Mouse (Mus musculus) lung, embryonic 16.5 days (tissue): ENCODE measurements around the gene Gpalpp1. TPM values are rescaled to one million over a fixed set of nuclear protein-coding genes. Genes with fewer than 3 reads are reported as not detected.

Experiments used
- ATAC-seq: fragments of 200-750 bp; cut with Nextera tagmentation; 2 replicates; pipeline ENCODE4 v1.8.0; 2017; ENCODE audit warnings: low read depth, mild to moderate bottlenecking, moderate library complexity
- H3K27ac ChIP-seq: fragments of 300-500 bp; sonication (generic); 2 replicates; pipeline ENCODE4 v1.5.1; 2014; ENCODE audit warnings: mild to moderate bottlenecking, control low read depth, low read length
- H3K27me3 ChIP-seq: fragments of 300-500 bp; sonication (generic); 2 replicates; pipeline ENCODE4 v1.6.1; 2014; ENCODE audit warnings: low read depth, low read length, mixed read lengths; ENCODE audit not compliant: control insufficient read depth, insufficient read depth
- H3K36me3 ChIP-seq: fragments of 300-500 bp; sonication (generic); 2 replicates; pipeline ENCODE4 v1.6.1; 2014; ENCODE audit warnings: low read length; ENCODE audit not compliant: control insufficient read depth, insufficient read depth
- H3K4me1 ChIP-seq: fragments of 300-500 bp; sonication (generic); replicated peaks from 2 replicates; pipeline ENCODE4 v1.6.1; 2014; ENCODE audit warnings: low read length, mixed read lengths; ENCODE audit not compliant: control insufficient read depth, insufficient read depth
- H3K4me2 ChIP-seq: fragments of 300-500 bp; sonication (generic); 2 replicates; pipeline ENCODE4 v1.6.1; 2014; ENCODE audit warnings: low read depth, low read length, control low read depth
- H3K4me3 ChIP-seq: fragments of 300-500 bp; sonication (generic); 2 replicates; pipeline ENCODE4 v1.5.1; 2014; ENCODE audit warnings: mild to moderate bottlenecking, low read length, control low read depth
- H3K9ac ChIP-seq: fragments of 300-500 bp; sonication (generic); 2 replicates; pipeline ENCODE4 v1.6.1; 2014; ENCODE audit warnings: low read length, control low read depth
- H3K9me3 ChIP-seq: fragments of 300-500 bp; sonication (generic); 2 replicates; pipeline ENCODE4 v1.6.1; 2016; ENCODE audit warnings: low read length; ENCODE audit not compliant: control insufficient read depth
- WGBS: fragments of 180-500 bp; shearing (Covaris S2); extraction: QIAGEN DNeasy Blood & Tissue Kit; methylation state at CpG from one replicate; pipeline ENCODE4 v1.1.7; 2014; 5-methylcytosine and 5-hydroxymethylcytosine counted together
- polyA plus RNA-seq: library from polyadenylated mRNA; unstranded; fragments of >200 nt; fragmentation: Nextera tagmentation; extraction: Ambion mirVana; gene quantifications from 2 replicates; pipeline ENCODE4 v1.2.1, GENCODE M21; 2015

The Gpalpp1 gene
- polyA plus RNA-seq, 1 experiment from 2014 or later = 12.9 TPM

DNA sequence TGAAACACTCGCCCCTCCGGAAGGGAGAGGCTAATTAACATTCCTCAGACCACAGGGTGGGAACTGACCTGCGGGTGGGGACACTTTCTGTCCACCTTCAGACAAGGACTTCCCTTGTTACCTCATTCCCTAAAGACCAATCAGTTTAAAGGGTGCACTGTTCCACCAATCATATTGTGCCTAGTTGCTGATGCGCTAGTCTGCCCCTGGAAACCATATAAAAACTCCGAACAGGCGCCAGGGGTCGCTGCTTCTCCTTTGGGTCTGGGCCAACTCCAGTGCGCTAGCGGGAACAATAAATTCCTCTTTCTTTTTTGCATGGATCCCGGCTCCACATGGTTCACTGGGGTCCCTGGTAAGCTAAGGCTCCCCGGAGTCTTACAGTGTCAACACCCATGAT is 29.1 kb downstream of the Gpalpp1 start:
- no peak for ATAC-seq
- no peak overlapping the region for H3K27ac ChIP-seq
- 57% methylated on average over 11 of the region's 11 CpGs for WGBS
- no peaks in the 10 kb centered on the region for H3K36me3 ChIP-seq
- H3K9me3 ChIP-seq = no peaks in the 10 kb centered on the region
- H3K27me3 ChIP-seq = no peaks in the 10 kb centered on the region
- no peaks in the 10 kb centered on the region for H3K4me1 ChIP-seq
- no peak overlapping the region for H3K4me2 ChIP-seq
- no peak overlapping the region for H3K9ac ChIP-seq
- no peak overlapping the region for H3K4me3 ChIP-seq

DNA sequence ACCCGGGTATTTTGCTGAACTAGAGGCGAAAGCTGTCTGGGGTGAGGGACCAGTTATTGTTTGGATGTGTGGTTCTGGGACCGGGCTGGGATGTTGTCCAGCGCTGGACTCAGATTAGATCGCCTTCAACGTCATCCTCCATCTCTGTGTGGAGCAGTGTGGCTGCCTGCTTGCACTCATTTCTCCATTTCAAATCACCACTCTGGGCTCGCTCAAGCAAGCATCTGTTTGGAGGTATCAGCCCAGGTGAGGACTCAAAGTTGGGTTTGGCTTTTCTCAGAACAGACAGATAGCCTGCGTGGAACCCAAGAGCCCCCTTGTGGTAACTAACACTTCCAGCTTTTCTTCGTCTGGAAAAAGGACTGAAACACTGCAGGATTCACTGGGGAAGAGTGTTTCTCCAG is 33.5 kb downstream of the Gpalpp1 start:
- Histone ChIP-seq H3K4me3 (no peak overlapping the region), H3K4me2 (no peak overlapping the region), H3K9ac (no peak overlapping the region), H3K9me3 (no peaks in the 10 kb centered on the region), H3K4me1 (no peaks in the 10 kb centered on the region), H3K27ac (no peak overlapping the region), H3K36me3 (no peaks in the 10 kb centered on the region), H3K27me3 (no peaks in the 10 kb centered on the region)
- 46% methylated on average over 9 of the region's 9 CpGs for WGBS
- no peak for ATAC-seq

DNA sequence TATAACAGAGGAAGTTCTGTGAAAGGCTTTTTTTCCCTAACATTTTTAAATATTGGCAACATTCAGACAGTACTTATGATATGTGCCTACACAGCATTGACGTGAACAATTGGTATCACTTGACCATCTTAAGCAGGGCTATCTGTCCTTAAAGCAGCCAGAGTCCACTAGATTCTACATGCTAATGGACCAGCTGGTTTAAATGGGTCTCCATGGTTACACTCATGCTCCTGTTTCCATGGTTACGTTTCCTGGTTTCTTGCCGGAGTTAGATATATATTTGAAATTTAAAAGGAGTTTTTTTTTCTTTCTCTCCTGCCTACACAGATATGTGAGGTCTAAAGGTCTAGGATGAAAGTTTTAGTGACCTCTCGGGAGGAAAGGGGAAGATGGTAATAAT is 34.0 kb downstream of the Gpalpp1 start:
- ATAC-seq = no peak
- H3K4me3 ChIP-seq = no peak overlapping the region
- H3K27me3 ChIP-seq = no peaks in the 10 kb centered on the region
- H3K4me1 ChIP-seq = no peaks in the 10 kb centered on the region
- no peak overlapping the region for H3K9ac ChIP-seq
- no peak overlapping the region for H3K27ac ChIP-seq
- WGBS = 49% methylated on average over 4 of the region's 4 CpGs
- H3K4me2 ChIP-seq = no peak overlapping the region
- H3K36me3 ChIP-seq = no peaks in the 10 kb centered on the region
- H3K9me3 ChIP-seq = no peaks in the 10 kb centered on the region

DNA sequence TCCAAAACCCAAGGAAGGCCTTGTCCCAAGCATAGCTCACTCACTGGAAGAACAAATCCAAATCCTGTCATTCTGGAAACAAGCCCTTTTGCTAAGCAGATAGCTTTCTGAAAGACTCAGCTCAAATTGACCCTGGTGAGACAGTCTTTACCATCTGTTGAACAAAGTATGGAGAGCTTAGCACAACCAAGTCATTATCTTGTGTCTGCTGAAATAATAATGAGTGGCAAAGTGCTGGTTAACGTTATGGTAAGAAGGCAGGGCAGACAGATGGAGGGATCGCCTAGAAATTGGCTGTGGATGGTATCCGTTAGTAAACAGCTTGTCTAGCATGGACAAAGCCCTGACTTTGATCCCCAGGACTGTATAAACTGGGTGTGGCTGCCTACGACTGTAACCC is 34.8 kb downstream of the Gpalpp1 start:
- no peaks in the 10 kb centered on the region for H3K9me3 ChIP-seq
- H3K27ac ChIP-seq = no peak overlapping the region
- H3K4me1 ChIP-seq = no peaks in the 10 kb centered on the region
- no peaks in the 10 kb centered on the region for H3K36me3 ChIP-seq
- no peak overlapping the region for H3K9ac ChIP-seq
- no peak for ATAC-seq
- H3K27me3 ChIP-seq = no peaks in the 10 kb centered on the region
- no peak overlapping the region for H3K4me2 ChIP-seq
- no peak overlapping the region for H3K4me3 ChIP-seq
- WGBS = 46% methylated on average over 4 of the region's 4 CpGs

DNA sequence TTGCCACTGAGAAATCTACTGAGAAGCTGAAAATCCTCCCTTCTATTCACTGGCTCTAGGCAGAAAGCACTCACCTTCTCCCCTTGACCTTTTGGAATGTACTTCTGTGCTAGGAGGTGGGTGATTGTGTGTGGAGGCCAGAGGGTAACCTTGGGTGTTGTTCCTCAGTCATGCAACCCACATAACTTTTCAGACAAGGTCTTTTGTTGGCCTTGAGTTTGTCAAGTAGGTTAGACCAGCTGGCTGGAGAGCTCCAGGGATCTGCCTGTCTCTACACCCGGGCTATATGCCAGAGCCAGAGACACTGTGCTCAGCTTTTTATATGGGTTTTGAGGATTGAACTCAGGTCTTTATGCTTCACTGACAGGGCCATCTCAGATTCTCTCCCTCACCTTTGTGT is 36.4 kb downstream of the Gpalpp1 start:
- WGBS = 54% methylated on average over 1 of the region's 1 CpGs
- no peaks in the 10 kb centered on the region for H3K9me3 ChIP-seq
- no peak overlapping the region for H3K4me3 ChIP-seq
- no peaks in the 10 kb centered on the region for H3K27me3 ChIP-seq
- ATAC-seq = no peak
- H3K9ac ChIP-seq = no peak overlapping the region
- H3K36me3 ChIP-seq = no peaks in the 10 kb centered on the region
- H3K4me2 ChIP-seq = no peak overlapping the region
- no peak overlapping the region for H3K27ac ChIP-seq
- no peaks in the 10 kb centered on the region for H3K4me1 ChIP-seq

DNA sequence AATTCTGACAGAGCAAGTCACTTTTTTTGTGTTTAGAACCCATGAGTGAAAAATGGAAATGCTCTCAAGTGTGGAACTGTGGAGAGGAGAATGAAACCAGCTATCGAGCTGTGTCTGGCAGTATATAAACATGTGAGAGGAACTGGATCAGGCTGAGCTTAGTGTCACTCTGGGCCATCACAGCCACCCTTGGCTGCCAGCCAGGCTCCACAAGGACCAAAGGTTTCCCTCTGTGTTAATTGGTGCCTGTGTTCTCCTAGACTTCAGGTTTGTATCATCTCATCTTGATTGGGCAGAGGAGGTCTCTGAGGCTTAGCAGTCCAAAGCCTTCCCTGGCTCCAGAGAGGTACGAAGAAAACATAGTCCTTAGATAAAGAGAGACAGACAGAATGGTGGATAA is 37.9 kb downstream of the Gpalpp1 start:
- Histone ChIP-seq H3K27ac (no peak overlapping the region), H3K9ac (no peak overlapping the region), H3K27me3 (no peaks in the 10 kb centered on the region), H3K4me3 (no peak overlapping the region), H3K4me2 (no peak overlapping the region), H3K36me3 (no peaks in the 10 kb centered on the region), H3K9me3 (no peaks in the 10 kb centered on the region), H3K4me1 (no peaks in the 10 kb centered on the region)
- 36% methylated on average over 2 of the region's 2 CpGs for WGBS
- ATAC-seq = no peak

DNA sequence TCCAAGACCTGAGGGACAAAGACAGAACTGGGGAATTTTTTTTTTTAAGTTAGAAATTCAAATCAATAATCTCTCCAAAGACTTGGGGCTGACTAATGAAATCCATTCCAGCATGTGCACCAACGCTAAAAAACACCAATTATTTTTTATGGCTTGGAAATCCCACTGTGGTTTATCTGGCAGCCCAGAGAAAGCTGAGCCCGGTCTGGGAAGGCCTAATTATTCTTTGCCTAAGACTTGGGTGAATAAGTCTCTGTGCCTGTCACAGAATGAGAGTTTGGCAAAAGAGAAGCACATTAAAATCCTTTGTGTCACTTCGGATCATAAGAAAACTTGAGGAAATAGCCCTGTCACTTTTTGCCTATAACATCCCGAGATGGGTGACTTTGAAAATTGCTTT is 41.3 kb downstream of the Gpalpp1 start:
- Histone ChIP-seq H3K4me1 (no peaks in the 10 kb centered on the region), H3K9me3 (no peaks in the 10 kb centered on the region), H3K27me3 (no peaks in the 10 kb centered on the region), H3K36me3 (no peaks in the 10 kb centered on the region), H3K27ac (no peak overlapping the region), H3K4me3 (no peak overlapping the region), H3K9ac (no peak overlapping the region), H3K4me2 (no peak overlapping the region)
- no peak for ATAC-seq
- WGBS = 79% methylated on average over 4 of the region's 4 CpGs

DNA sequence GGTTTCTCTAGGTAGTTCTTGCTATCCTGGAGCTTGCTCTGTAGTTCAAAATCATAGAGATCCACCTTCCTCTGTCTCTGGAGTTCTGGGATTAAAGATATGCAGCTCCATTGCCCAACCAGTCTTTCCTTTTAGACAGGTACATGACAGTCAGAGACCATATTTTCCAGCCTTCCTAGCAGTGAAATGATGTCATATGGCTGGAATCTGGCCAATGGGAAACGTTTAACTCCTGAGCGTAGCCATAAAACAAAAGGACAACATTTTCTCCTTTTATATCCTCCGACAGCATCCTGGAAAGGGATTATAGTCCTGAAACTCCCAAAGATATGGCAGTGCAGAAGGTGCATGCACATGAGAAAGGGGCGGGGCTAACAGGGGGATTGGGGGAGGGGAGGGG is 42.3 kb downstream of the Gpalpp1 start:
- no peak overlapping the region for H3K27ac ChIP-seq
- no peaks in the 10 kb centered on the region for H3K36me3 ChIP-seq
- no peak overlapping the region for H3K4me3 ChIP-seq
- no peaks in the 10 kb centered on the region for H3K4me1 ChIP-seq
- H3K27me3 ChIP-seq = no peaks in the 10 kb centered on the region
- no peak overlapping the region for H3K4me2 ChIP-seq
- WGBS = 49% methylated on average over 4 of the region's 4 CpGs
- no peaks in the 10 kb centered on the region for H3K9me3 ChIP-seq
- H3K9ac ChIP-seq = no peak overlapping the region
- no peak for ATAC-seq

DNA sequence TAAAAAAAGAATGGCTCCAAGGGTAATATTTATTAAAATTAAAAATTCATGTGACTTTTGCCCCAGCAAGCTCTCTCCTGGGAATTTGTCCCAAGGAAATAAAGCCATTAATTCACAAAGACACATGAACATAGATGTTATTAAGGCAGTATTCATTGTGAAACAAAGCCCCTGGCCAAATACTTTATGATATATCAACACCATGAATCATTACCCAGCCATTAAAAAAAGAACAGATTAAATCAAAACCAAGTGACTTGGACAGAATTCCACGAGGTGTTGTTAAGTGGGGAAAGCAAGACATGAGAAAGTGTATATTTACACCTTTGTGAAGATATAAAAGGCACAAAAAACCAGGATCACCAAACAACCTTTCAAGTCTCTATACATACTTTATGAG is 43.3 kb downstream of the Gpalpp1 start:
- Histone ChIP-seq H3K27ac (no peak overlapping the region), H3K36me3 (no peaks in the 10 kb centered on the region), H3K9ac (no peak overlapping the region), H3K4me2 (no peak overlapping the region), H3K27me3 (no peaks in the 10 kb centered on the region), H3K4me1 (no peaks in the 10 kb centered on the region), H3K4me3 (no peak overlapping the region), H3K9me3 (no peaks in the 10 kb centered on the region)
- 63% methylated on average over 1 of the region's 1 CpGs for WGBS
- no peak for ATAC-seq

DNA sequence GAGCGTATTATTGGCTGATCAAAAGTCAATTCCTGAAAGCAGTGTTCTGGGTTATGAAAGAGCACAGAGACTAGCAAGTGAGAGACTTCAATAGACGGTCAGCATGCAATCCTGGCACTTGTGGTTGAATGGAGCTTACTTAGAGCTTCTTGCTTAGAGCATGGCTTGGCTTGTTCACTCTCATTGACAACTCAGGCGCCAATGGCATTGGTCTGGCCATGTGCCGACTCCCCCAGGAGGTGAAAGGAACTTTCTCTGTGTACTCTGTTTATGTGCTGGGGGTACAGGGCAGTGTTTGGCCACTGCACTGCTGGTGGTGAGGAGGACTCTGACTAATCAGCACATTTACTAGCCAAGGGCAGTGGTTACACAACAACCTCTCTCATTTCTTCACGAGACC is 51.1 kb downstream of the Gpalpp1 start:
- Histone ChIP-seq H3K4me2 (no peak overlapping the region), H3K9ac (no peak overlapping the region), H3K36me3 (no peaks in the 10 kb centered on the region), H3K9me3 (no peaks in the 10 kb centered on the region), H3K4me3 (no peak overlapping the region), H3K27me3 (no peaks in the 10 kb centered on the region), H3K27ac (no peak overlapping the region), H3K4me1 (no peaks in the 10 kb centered on the region)
- 52% methylated on average over 5 of the region's 5 CpGs for WGBS
- ATAC-seq = no peak
